Mouse (Mus musculus): ENCODE results near the gene Srp9. TPM values are rescaled to one million over a fixed set of nuclear protein-coding genes. Genes with fewer than 3 reads are reported as not detected.
"Not testable (repeated sequence)": the region's sequence is repeated elsewhere in the genome, so short reads cannot be mapped to it uniquely, and the experiment has no call there.

The Srp9 gene
- polyA plus RNA-seq, 1 experiment from 2014 or later, result 159 TPM

GRCm38 (mm10) chr1:182138172-182138571 lies 13.6 kb downstream of the Srp9 start:
- Histone ChIP-seq H3K27me3 (ENCODE audit: poor library complexity, severe bottlenecking) (no peaks in the 10 kb centered on the region; the same call in 1 of the 2 replicates), H3K4me3 (no peak overlapping the region), H3K4me1 (peaks cover 8% of the 10 kb centered on the region), H3K36me3 (replicated peaks) (no peaks in the 10 kb centered on the region; the same call in 1 of the 2 replicates), H3K27ac (no peak overlapping the region), H3K9me3 (no peaks in the 10 kb centered on the region)
- WGBS, result 83% methylated on average over 8 of the region's 8 CpGs
- no peak for DNase-seq (ENCODE audit: extremely low spot score, low spot score)

- H3K27ac ChIP-seq, result no peak overlapping the region
- H3K27me3 ChIP-seq (ENCODE audit: poor library complexity, severe bottlenecking), result no peaks in the 10 kb centered on the region; the same call in 1 of the 2 replicates
- H3K4me3 ChIP-seq, result 0 out of 2 replicates have a peak overlapping the region, but pooled peaks have one; percentile 18
These were observed 15.4 kb downstream of the Srp9 start for GRCm38 (mm10) chr1:182139937-182140336.

GRCm38 (mm10) chr1:182140370-182140769 lies 15.8 kb downstream of the Srp9 start:
- DNase-seq (ENCODE audit: extremely low spot score, low spot score), result peak; percentile 80
- Histone ChIP-seq H3K36me3 (replicated peaks) (no peaks in the 10 kb centered on the region), H3K4me3 (peak overlapping the region; percentile 18; the same call in 1 of the 2 replicates), H3K27me3 (ENCODE audit: poor library complexity, severe bottlenecking) (no peaks in the 10 kb centered on the region; the same call in 1 of the 2 replicates), H3K4me1 (peaks cover 9% of the 10 kb centered on the region), H3K9me3 (no peaks in the 10 kb centered on the region), H3K27ac (no peak overlapping the region)
- 3% methylated on average over 6 of the region's 6 CpGs for WGBS

More at GRCm38 (mm10) chr1:182139937-182140336, 15.4 kb downstream of the Srp9 start:
- no peak for DNase-seq (ENCODE audit: extremely low spot score, low spot score)
- no peaks in the 10 kb centered on the region for H3K9me3 ChIP-seq
- WGBS, result 43% methylated on average over 9 of the region's 9 CpGs
- peaks cover 8% of the 10 kb centered on the region for H3K4me1 ChIP-seq
- no peaks in the 10 kb centered on the region for H3K36me3 ChIP-seq (replicated peaks)

- H3K27me3 ChIP-seq (ENCODE audit: poor library complexity, severe bottlenecking), result no peaks in the 10 kb centered on the region; the same call in 1 of the 2 replicates
- H3K27ac ChIP-seq, result no peak overlapping the region
- H3K36me3 ChIP-seq (replicated peaks), result no peaks in the 10 kb centered on the region
- no peaks in the 10 kb centered on the region for H3K9me3 ChIP-seq
- no peak for DNase-seq (ENCODE audit: extremely low spot score, low spot score)
- H3K4me1 ChIP-seq, result peaks cover 13% of the 10 kb centered on the region
- no peak overlapping the region for H3K4me3 ChIP-seq
- WGBS, result 95% methylated on average over 13 of the region's 13 CpGs
These were observed 18.2 kb downstream of the Srp9 start for GRCm38 (mm10) chr1:182142725-182143124.

- H3K36me3 ChIP-seq (replicated peaks), result no peaks in the 10 kb centered on the region
- no peak overlapping the region for H3K27ac ChIP-seq
- no peaks in the 10 kb centered on the region; the same call in 1 of the 2 replicates for H3K27me3 ChIP-seq (ENCODE audit: poor library complexity, severe bottlenecking)
- H3K4me1 ChIP-seq, result peaks cover 13% of the 10 kb centered on the region
- no peaks in the 10 kb centered on the region for H3K9me3 ChIP-seq
- peak; percentile 10 for DNase-seq (ENCODE audit: extremely low spot score, low spot score)
- WGBS, result 77% methylated on average over 8 of the region's 8 CpGs
- H3K4me3 ChIP-seq, result no peak overlapping the region
These were observed 18.8 kb downstream of the Srp9 start for GRCm38 (mm10) chr1:182143288-182143687.

- H3K36me3 ChIP-seq (replicated peaks), result no peaks in the 10 kb centered on the region
- 0 out of 2 replicates have a peak, but pooled peaks cover 3% of the 10 kb centered on the region for H3K9me3 ChIP-seq
- H3K4me3 ChIP-seq, result no peak overlapping the region
- H3K27me3 ChIP-seq (ENCODE audit: poor library complexity, severe bottlenecking), result no peaks in the 10 kb centered on the region
- peak; percentile 44 for DNase-seq (ENCODE audit: extremely low spot score, low spot score)
- H3K4me1 ChIP-seq, result 0 out of 2 replicates have a peak, but pooled peaks cover 5% of the 10 kb centered on the region
- 56% methylated on average over 5 of the region's 5 CpGs for WGBS
- no peak overlapping the region for H3K27ac ChIP-seq
These were observed 21.0 kb downstream of the Srp9 start for GRCm38 (mm10) chr1:182145546-182145945.

GRCm38 (mm10) chr1:182148864-182149514 lies 24.5 kb downstream of the Srp9 start:
- H3K9me3 ChIP-seq, result 0 out of 2 replicates have a peak, but pooled peaks cover 3% of the 10 kb centered on the region
- no peaks in the 10 kb centered on the region for H3K27me3 ChIP-seq (ENCODE audit: poor library complexity, severe bottlenecking)
- H3K27ac ChIP-seq, result no peak overlapping the region
- no peaks in the 10 kb centered on the region for H3K36me3 ChIP-seq (replicated peaks)
- H3K4me1 ChIP-seq, result 0 out of 2 replicates have a peak, but pooled peaks cover 5% of the 10 kb centered on the region
- DNase-seq (ENCODE audit: extremely low spot score, low spot score), result no peak
- H3K4me3 ChIP-seq, result no peak overlapping the region
- WGBS, result 77% methylated on average over 7 of the region's 7 CpGs

GRCm38 (mm10) chr1:182149966-182150365 lies 25.4 kb downstream of the Srp9 start:
- Histone ChIP-seq H3K4me3 (no peak overlapping the region), H3K4me1 (0 out of 2 replicates have a peak, but pooled peaks cover 5% of the 10 kb centered on the region), H3K9me3 (0 out of 2 replicates have a peak, but pooled peaks cover 3% of the 10 kb centered on the region), H3K36me3 (replicated peaks) (no peaks in the 10 kb centered on the region), H3K27me3 (ENCODE audit: poor library complexity, severe bottlenecking) (no peaks in the 10 kb centered on the region), H3K27ac (no peak overlapping the region)
- 83% methylated on average over 2 of the region's 2 CpGs for WGBS
- DNase-seq (ENCODE audit: extremely low spot score, low spot score), result no peak

GRCm38 (mm10) chr1:182157734-182158133 lies 33.2 kb downstream of the Srp9 start:
- Histone ChIP-seq H3K27me3 (ENCODE audit: poor library complexity, severe bottlenecking) (no peaks in the 10 kb centered on the region), H3K4me3 (no peak overlapping the region), H3K36me3 (replicated peaks) (no peaks in the 10 kb centered on the region), H3K27ac (no peak overlapping the region), H3K4me1 (0 out of 2 replicates have a peak, but pooled peaks cover under 1% of the 10 kb centered on the region), H3K9me3 (no peaks in the 10 kb centered on the region)
- WGBS, result 73% methylated on average over 4 of the region's 4 CpGs
- no peak for DNase-seq (ENCODE audit: extremely low spot score, low spot score)

- Histone ChIP-seq H3K9me3 (no peaks in the 10 kb centered on the region), H3K4me3 (no peak overlapping the region), H3K4me1 (0 out of 2 replicates have a peak, but pooled peaks cover 5% of the 10 kb centered on the region), H3K27ac (no peak overlapping the region), H3K36me3 (replicated peaks) (no peaks in the 10 kb centered on the region), H3K27me3 (ENCODE audit: poor library complexity, severe bottlenecking) (no peaks in the 10 kb centered on the region)
- 82% methylated on average over 3 of the region's 3 CpGs for WGBS
- DNase-seq (ENCODE audit: extremely low spot score, low spot score), result no peak
These were observed 35.0 kb downstream of the Srp9 start for GRCm38 (mm10) chr1:182159575-182159974.

GRCm38 (mm10) chr1:182162951-182163350 lies 38.4 kb downstream of the Srp9 start:
- Histone ChIP-seq H3K4me1 (0 out of 2 replicates have a peak, but pooled peaks cover 5% of the 10 kb centered on the region), H3K9me3 (no peaks in the 10 kb centered on the region), H3K27ac (no peak overlapping the region), H3K36me3 (replicated peaks) (no peaks in the 10 kb centered on the region), H3K4me3 (no peak overlapping the region), H3K27me3 (ENCODE audit: poor library complexity, severe bottlenecking) (no peaks in the 10 kb centered on the region)
- WGBS, result 51% methylated on average over 5 of the region's 5 CpGs
- no peak for DNase-seq (ENCODE audit: extremely low spot score, low spot score)

- Histone ChIP-seq H3K36me3 (replicated peaks) (no peaks in the 10 kb centered on the region), H3K4me1 (0 out of 2 replicates have a peak, but pooled peaks cover 5% of the 10 kb centered on the region), H3K27me3 (ENCODE audit: poor library complexity, severe bottlenecking) (no peaks in the 10 kb centered on the region), H3K4me3 (no peak within 1 kb of the TSS), H3K27ac (no peak within 1 kb of the TSS), H3K9me3 (no peaks in the 10 kb centered on the region)
- WGBS, result 87% methylated on average over 7 of the region's 7 CpGs
- DNase-seq (ENCODE audit: extremely low spot score, low spot score), result no peak
These were observed 39.8 kb downstream of the Srp9 start, which contains the start of gene Vmn1r1 for GRCm38 (mm10) chr1:182164386-182164785. Gene Vmn1r1, minus strand, starts transcription at chr1:182164486.

- not testable (repeated sequence) for H3K4me1 ChIP-seq; H3K27me3 ChIP-seq (ENCODE audit: poor library complexity, severe bottlenecking); H3K4me3 ChIP-seq; H3K36me3 ChIP-seq (replicated peaks); H3K27ac ChIP-seq; DNase-seq (ENCODE audit: extremely low spot score, low spot score); H3K9me3 ChIP-seq
- 90% methylated on average over 6 of the region's 6 CpGs for WGBS
These were observed 45.7 kb downstream of the Srp9 start for GRCm38 (mm10) chr1:182170206-182170605.
